Mouse (Mus musculus): ENCODE results near the gene Arhgef18.

The Arhgef18 gene

DNA sequence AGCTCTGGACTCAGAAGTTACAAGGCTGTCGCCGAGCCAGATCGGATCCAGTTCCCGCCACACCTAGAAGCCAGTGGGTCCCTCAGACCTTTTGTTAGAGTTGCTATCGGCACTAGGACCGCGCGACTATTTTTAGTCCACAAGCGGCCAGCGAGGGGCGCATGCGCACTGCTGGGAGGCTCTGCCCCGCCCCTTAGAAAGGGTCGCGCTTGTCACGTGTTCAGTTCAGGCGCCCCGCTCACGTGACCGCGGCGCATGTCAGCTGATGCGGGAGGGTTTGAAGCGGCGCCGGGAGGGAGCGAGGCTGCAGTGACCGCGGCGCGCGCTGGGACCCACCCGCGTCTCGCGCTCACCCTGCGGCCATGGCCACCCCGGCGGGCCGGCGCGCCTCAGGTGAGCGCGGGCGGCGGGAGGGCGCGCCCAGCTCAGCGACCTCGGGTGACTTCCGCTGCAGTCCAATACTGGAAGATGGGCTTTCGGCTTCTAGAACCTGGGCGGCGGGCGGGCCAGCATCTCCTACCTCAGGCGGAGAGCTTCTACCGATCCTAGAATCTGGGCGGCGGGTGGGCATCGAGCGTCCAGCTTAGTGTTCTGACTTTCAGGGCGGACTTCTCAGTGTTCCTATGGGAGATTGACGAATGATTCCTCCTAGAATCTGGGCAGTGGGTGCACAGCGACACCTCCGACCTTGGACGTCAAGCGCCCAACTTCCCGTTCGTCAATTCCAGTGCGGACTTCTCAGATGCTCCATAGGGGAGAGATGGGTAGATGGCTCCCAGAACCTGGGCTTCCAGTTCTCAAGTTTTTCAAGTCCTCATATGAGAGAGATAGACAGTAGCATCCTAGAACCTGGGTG lies 107.7 kb downstream of the Arhgef18 start, which contains the start of gene Mcoln1:
TSS of gene Mcoln1 (plus strand) at position 223 of the 856 bp plus-strand sequence.
- DNase-seq (ENCODE audit: inconsistent ontology term) = peak; percentile 98

DNA sequence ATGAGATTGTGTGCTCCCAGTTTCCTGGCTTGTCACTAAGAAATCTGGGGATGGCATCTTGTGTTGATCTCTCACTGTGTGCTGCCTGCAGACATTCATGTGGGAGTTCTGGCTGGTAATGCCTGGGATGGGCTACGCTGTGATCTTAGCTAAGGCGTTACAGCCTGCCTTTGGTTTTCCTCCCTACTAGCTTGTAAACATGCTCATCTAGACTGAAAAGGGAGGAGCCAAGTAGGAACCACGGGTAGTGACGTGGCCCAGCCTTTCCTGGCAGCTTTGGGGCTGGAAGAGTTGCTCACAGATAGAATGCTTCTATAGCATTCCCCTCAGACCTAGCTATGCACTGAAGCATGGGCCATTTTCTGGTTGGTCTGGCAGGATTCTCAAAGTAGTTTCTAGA lies 109.4 kb downstream of the Arhgef18 start:
- no peak for DNase-seq (ENCODE audit: inconsistent ontology term)
